Mouse (Mus musculus): ENCODE data around the gene Lemd1. TPM values are rescaled to one million over a fixed set of nuclear protein-coding genes. Genes with fewer than 3 reads are reported as not detected.
"Not testable (repeated sequence)": the region's sequence is repeated elsewhere in the genome, so short reads cannot be mapped to it uniquely, and the experiment has no call there.

The Lemd1 gene
- total RNA-seq, 1 experiment from 2014 or later: not detected

DNA sequence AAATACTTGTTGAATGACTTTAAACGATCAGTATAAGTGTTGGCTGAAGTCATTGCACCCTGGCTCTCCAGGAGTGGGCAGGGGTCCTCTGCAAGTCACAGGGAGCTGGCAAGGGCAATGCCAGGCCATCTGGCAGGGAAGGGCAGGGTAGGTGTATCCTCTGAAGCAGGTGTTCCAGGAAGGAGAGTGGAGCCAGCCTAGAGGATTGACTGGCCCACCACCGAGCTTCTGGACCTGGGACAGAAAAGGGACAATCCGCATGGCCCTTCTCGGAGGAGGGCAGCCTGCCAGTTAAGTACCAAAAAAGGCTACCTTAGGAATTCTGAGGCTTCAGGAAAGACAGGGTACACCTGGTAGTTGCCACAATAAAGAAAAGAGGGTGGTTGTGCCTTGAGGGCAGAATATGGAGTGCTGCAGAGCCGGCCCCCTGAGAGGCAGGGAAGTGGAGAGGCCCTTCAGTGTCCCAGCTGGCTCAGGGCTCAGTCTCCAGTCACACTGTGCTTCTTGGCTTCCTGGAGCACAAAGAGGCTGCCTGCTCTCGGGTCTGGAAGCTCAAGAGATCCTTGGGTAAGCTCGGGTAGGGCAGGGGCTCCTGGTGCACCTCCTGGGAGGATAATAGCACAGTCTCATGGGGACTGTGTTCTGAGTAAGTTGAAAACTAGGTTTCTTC, 29.9 kb upstream of the Lemd1 start:
- ATAC-seq (ENCODE audit: extremely low read depth, insufficient number of reproducible peaks, low FRiP score, poor library complexity, severe bottlenecking): no peak

DNA sequence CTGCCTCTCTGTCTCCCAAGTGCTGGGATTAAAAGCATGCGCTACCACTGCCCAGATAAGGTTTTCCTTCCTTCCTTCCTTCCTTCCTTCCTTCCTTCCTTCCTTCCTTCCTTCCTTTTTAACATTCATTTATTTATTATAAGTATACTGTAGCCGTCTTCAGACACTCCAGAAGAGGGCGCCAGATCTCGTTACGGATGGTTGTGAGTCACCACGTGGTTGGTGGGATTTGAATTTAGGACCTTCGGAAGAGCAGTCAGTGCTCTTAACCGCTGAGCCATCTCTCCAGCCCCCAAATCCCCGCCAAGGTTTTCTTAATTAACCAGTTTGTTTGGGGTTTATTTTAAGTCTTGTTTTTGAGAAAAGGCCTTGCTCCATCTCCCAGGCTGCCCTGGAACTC, 28.6 kb upstream of the Lemd1 start:
- not testable (repeated sequence) for ATAC-seq (ENCODE audit: extremely low read depth, insufficient number of reproducible peaks, low FRiP score, poor library complexity, severe bottlenecking)

DNA sequence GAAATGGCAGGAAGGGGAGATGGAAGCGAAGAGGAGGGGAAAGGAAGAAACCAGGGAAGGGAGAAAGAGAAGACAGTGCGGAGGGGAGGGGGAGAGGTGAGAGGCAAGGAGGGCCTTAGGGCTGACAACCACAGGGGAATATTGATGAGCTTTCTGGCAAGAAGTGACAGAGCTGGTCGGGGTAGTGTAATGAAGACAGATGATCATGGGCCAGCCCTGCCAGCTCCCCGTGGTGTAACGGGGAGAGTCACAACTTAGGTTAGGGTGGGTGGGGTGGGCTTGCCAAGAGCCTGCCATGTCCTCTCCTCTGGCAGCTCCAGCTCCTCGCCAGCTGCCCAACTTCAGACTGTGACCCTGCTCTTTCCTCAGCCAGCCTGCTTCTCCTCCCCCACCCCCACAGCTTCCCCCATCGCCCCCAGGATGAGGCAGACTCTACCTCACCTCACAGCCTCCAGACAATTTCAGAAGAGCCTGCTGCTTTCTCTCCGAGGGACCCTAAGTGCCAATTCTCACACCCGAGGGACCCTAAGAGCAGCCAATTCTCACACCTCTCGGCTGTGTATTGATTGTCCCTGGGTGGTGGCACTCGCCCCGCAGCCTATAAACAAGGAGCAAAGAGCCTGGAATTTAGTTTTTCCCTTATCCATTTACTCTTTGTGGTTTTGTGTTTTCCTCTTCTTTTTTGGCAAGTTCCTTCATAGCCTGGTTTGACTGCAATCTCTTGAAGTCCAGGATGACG, 26.3 kb upstream of the Lemd1 start:
- ATAC-seq (ENCODE audit: extremely low read depth, insufficient number of reproducible peaks, low FRiP score, poor library complexity, severe bottlenecking): no peak

DNA sequence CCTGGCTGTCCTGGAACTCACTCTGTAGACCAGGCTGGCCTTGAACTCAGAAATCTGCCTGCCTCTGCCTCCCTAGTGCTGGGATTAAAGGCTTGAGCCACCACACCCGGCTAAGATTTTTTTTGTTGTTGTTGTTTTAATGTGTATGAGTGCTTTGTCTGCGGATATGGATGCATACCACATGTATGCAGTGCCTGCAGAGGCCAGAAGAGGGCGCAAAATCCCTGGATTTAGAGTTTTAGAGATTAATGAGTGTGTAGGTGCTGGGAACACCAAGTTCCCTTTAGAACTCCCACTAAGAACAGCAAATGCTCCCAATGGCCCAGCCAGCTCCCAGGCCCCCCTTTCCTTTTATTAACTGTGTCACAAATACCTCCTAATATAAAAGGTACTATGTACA, 25.4 kb upstream of the Lemd1 start:
- no peak for ATAC-seq (ENCODE audit: extremely low read depth, insufficient number of reproducible peaks, low FRiP score, poor library complexity, severe bottlenecking)

DNA sequence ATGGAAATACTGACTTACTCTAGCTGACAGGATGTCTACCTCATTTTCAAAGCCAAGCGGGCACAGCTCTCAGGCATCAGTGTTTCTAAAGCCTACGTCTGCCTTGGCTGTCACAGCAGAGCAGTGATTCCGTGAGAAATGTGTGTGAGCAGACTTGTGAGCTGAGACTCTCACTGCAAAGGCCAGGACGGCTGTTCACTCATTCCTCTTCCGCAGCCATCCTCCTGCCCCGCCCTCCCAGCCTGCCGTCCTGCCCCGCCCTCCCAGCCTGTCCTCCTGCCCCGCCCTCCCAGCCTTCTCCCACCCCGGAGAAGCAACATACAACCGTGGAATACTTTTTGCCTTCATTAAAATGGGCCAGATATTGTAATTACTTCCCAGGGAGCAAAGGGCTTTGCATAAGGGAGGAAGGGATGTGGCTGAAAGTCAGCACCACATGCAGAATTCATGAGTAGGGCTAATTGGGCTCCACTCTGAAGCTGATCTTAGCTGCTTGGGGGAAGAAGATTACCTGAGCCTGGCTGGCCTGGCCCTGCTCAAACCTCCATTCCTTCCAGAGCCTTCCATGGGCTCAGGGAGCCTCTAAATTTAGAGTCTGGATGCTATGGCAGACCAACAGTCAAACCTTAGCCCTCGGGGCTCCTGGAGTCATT, 23.0 kb upstream of the Lemd1 start:
- no peak for ATAC-seq (ENCODE audit: extremely low read depth, insufficient number of reproducible peaks, low FRiP score, poor library complexity, severe bottlenecking)

DNA sequence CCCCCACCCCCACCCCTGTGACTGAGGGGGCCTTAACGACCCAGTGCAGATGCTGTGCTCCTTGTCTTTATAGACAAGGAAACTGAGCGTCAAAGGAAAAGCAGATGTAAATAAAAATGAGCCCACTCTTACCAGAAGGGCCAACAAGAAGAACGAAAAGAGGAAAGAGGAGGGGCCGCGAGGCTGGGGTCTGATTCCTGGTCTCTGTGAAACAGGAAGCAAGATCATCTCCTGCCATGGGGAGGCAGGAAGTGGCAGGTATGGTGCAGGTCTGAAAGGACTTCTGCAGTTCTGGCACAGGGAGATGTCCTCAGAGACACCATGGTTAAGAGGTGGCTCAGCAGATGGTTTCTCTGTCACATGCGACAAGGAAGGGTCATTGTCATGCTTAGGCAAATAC, 20.5 kb upstream of the Lemd1 start:
- ATAC-seq (ENCODE audit: extremely low read depth, insufficient number of reproducible peaks, low FRiP score, poor library complexity, severe bottlenecking): no peak

DNA sequence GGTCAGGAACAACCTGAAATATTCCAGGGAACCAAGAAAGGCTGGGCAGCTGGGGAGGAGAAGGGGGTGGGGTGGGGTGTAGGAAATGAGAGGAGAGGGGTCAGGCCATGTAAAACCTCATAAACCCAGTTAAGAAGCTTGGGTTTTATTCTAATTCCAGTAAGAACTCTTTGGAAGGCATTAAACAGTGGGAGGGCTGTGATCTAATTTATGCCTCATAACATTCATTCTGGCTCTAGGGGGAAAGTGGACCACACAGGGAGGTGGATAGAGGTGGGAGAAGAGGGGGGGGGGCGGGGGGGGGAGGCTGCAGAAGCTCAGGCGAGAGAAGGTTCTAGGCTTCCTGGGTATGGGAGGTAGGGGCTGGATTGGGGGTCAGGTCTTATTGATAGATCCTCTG, 19.6 kb upstream of the Lemd1 start:
- no peak for ATAC-seq (ENCODE audit: extremely low read depth, insufficient number of reproducible peaks, low FRiP score, poor library complexity, severe bottlenecking)

DNA sequence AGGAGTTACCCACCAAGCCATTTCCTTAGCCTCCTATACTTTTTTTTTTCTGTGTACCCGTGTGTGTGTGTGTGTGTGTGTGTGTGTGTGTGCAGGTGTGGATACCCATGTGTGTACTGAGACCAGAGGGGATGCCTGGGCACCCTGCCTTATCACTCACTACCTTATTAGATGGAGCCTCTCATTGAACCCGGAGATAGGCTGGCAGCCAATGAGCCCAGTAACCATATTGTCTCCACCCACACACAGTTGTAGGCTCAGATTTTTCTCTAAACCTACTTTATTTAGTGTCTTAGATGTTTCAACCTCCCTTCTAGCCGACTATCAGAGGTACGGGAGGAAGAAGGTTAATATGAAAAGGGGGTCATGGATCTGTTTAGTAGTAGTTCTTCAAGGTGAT, 4.9 kb upstream of the Lemd1 start:
- ATAC-seq (ENCODE audit: extremely low read depth, insufficient number of reproducible peaks, low FRiP score, poor library complexity, severe bottlenecking): no peak

DNA sequence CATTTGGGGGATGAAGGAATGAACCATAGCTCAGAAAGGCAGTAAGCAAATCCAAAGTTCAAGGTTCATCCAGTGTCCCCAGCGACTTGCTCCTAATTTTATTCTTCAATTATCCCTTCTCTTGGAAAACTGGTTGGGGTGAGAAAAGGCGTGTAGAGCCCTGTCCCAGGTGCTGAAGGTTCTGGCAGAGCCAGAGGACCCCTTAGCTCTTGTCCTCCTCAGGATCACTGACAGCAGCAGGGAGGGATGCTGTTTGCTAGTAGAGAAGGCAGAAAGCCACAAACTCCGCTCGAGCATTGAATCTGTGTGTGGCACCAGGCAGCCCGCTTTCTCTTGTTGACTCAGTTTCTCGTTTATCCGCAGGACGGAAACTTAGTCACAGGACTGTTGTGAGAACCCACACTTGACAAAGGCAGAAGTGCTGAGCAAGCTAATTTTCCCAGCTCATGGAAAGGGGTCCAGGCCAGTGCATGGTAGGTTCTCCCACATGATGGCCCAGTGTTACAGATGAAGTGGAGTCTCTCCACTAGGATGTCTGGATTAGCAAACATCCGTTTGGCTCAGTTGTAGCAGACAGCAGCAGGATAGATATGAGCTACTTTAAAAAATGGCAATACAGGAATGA, 2.7 kb upstream of the Lemd1 start:
- ATAC-seq (ENCODE audit: extremely low read depth, insufficient number of reproducible peaks, low FRiP score, poor library complexity, severe bottlenecking): no peak

DNA sequence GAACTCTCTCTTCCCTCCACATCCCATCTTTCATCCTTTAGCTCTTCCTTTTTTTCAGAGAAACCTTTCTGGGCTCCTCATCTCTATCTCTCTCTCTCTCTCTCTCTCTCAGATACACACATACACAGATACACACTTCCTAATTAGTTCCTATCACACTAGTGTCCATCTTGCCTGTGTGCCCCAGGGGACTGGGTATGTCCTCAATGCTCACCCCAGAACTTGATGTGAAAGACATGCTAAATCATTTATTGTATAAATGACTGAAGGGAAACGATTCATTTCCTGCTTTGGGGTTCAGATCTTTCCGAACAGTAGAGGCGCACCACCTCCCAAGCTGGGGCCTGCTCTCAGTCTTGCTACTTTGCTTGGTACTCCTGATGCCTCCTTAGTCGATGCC, 2.0 kb upstream of the Lemd1 start:
- ATAC-seq (ENCODE audit: extremely low read depth, insufficient number of reproducible peaks, low FRiP score, poor library complexity, severe bottlenecking): no peak

DNA sequence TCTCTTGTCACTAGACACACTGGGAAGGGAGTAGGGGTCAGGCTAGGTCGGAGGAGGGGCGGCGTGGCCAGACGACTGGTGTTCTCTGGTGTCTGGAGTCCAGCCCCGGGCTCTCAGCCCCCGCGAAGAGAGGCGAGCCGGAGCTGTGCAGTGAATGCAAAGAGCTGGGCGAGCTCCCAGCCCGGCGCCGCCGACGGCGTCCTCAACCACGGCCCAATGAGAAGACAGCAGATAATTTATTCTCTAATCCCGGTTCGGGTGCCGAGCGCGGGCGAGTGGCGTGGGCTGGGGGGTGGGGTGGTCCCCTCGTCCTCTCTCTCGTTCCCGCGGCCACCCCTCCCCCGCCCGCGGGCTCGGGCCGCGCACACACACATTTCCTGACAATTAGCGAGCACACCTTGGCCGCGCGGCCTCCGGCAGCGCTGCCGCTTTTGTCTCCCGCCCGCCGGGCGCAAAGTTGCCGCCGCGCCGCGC, 1.2 kb upstream of the Lemd1 start:
- no peak for ATAC-seq (ENCODE audit: extremely low read depth, insufficient number of reproducible peaks, low FRiP score, poor library complexity, severe bottlenecking)

DNA sequence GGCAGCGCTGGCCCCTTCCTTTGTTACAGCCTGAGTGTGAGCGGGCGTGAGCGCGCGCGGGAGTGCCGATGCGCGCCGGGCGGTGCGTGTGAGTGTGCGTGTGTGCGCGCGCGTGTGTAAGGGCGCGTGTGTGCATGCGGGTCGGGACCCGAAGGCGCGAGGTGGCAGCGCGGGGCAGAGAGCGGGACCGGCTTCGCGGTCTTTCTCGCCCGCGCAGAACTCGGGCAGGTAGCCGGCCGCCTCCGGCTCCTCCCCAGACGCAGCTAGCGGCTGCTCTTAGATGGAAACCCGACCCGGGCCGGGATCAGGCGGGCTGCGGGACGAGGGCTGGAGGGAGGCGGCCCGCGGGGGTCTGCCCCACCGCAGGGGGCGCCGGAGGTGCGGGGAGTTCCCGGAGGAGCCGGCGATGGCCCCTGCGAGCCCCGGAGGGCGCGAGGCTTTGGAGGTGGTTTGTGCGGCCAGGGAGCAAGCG, 574 bp upstream of the Lemd1 start:
- no peak for ATAC-seq (ENCODE audit: extremely low read depth, insufficient number of reproducible peaks, low FRiP score, poor library complexity, severe bottlenecking)

DNA sequence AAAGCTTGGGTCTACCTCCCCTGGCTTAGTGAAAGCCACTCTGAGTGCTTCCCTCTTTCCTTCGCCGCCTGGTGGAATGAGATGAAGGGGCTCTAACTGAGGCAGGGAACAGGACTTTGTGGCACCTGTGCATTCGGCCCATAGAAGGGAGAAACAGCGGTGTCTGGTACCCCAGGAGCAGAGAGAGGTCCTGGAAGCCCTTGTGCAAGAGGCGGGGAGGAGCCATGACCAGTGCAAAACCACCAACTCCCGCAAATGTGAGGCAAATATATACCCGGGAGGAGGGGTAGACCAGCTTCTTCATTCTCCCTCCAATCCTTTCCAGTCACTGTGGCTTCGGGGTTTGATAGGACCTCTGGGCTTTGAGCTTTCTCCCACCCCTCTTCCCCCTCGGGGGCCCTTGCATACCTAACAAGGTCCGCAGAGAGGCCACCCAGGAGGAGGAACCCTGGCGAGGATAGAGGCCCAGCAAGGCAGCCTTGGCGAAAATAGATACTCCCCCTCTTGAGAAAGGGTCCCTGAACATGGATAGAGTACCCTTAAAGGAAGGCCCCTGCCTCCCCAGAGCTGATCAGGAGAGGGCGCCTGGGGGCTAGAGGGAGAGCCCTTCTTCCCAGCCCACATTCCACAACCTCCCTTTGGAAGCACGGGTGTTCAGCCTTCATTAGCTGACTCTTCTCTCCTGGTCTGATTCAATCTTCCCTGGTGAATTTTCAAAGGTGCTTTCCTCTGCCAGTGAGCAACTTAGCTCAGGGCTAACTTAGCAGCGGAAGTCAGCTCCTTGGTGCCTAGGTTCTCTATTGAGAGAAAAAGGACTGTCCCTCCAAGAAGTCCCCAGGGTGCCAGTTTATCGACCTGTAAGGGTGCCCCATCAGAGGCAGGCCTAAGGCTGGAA, 802 bp downstream of the Lemd1 start:
- ATAC-seq (ENCODE audit: extremely low read depth, insufficient number of reproducible peaks, low FRiP score, poor library complexity, severe bottlenecking): no peak

DNA sequence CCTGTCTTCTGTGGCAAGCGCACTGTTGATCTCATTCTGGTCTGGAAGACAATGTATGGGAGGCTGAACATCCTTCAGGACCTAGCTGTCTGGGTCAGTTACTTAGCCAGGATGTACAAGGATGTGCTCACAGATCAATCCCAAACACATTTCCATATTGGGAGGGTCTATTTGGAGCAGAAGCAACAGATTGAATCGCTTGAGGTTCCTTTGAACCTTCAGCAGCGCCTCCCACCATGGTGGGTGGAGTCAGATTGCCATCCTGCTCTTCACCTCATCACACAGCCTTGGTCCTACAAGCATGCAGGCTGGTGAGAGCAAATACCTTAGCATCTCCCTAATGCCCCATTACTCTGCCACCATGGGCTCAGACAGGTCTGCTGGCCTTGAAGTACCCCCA, 2.6 kb downstream of the Lemd1 start:
- ATAC-seq (ENCODE audit: extremely low read depth, insufficient number of reproducible peaks, low FRiP score, poor library complexity, severe bottlenecking): no peak

DNA sequence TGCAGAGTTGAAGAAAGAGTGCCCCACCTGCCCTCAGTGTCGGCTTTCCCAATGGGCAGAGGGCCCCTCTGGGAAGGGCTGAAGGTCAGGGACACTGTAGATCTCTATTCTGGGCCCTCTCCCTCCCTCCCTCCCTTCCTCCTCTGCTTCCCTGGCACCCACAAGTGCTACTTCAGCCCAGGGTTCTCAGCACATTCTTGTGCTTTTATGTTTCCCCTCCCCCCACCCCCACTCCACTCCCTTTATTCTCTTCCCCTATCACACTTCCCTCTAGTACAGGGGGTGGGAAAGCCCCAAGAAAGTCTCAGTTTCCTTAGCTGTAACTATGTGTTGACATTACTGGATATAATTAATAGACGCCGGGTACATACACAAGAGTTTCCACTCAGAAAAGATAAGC, 3.4 kb downstream of the Lemd1 start:
- no peak for ATAC-seq (ENCODE audit: extremely low read depth, insufficient number of reproducible peaks, low FRiP score, poor library complexity, severe bottlenecking)

DNA sequence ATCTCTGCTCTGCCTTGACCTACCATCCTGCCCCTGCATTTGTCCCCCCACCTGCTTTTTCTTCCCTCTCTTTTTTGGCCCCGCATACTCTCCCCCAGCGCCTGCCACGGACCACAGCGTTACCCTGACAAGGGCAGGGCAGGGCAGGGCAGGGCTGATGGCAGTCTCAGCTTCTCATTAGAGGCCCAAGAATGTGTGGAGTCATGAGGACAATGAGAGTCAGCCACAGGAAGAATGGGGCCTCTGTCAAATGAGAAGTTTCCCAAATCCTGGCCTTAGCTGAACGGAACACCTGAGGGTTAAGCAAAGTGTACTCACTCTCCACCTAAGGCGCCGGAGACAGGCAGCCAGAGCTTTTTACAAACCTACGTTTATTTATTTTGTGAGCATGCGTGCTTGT, 3.9 kb downstream of the Lemd1 start:
- ATAC-seq (ENCODE audit: extremely low read depth, insufficient number of reproducible peaks, low FRiP score, poor library complexity, severe bottlenecking): no peak

DNA sequence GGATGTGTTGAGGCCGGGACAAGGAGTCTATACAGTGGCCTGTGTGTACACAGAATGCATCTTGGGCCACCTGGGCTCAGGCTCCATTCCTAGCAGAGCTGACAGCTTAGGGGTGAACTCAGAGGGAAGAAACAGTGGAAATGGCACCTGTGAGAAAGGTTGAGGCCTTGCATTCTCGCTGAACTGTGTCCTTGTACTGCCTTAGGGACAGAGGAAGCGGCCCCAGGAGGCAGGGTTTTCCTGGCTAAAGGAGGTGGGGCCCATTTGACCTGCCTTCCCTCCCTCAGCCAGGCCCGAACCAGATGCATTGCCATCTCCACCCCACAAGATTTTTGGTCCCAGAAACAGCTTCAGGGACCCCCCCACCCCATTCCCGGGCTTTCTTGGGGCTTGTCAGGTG, 4.5 kb downstream of the Lemd1 start:
- no peak for ATAC-seq (ENCODE audit: extremely low read depth, insufficient number of reproducible peaks, low FRiP score, poor library complexity, severe bottlenecking)

DNA sequence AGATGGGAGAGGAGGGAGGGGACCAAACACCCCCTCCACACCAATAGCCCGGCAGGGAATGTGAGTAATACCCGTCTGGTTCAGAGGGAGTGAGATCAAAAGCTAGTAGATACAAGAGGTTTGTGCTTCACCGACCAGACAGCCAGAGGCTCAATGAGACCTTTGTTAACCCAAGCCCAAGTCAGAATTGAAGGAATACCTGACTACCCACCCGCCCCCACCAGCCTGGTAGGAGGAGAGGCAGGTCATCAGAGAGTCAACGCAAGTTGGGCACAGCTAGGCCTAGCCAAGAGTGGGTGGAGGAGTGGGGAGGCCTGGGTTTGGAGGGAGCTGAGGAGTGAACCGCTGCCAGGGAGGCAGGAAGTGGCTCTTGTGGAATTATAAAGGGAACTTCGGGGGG, 5.1 kb downstream of the Lemd1 start:
- ATAC-seq (ENCODE audit: extremely low read depth, insufficient number of reproducible peaks, low FRiP score, poor library complexity, severe bottlenecking): no peak

DNA sequence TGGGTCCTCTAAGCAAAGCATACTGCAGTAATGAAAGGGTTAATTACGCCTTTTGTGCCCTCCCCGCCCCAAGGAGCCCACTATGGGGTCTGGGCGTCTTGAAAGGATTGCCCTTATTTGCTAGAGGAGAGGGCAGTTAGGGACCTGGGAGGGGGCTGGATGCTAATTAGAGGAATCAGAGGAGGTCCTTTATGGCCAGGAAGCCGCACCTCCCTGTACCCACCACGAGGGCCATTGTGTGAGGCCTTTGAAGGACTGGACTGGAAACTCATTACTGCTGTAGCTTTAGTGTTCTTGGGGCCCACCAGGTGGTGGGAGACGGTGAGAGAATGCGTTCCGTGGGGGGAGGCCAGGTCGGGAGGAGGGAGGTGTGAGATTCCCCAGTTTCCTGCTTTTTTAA, 6.4 kb downstream of the Lemd1 start:
- no peak for ATAC-seq (ENCODE audit: extremely low read depth, insufficient number of reproducible peaks, low FRiP score, poor library complexity, severe bottlenecking)

Measured in neutrophil, adult 5-6 weeks (primary cell).